Mouse (Mus musculus) fibroblast of lung, adult 2 months (primary cell): ENCODE data around the gene Cldn2.

Experiments
- DNase-seq: peaks from one replicate; pipeline ENCODE4 v3.0.0-alpha.2; 2011; ENCODE audit warnings: low read depth

Cldn2 gene

GRCm38 (mm10) chrX:139807391-139807790, 6.8 kb downstream of the Cldn2 start:
- DNase-seq: no peak

- DNase-seq: peak; percentile 42
Measured at GRCm38 (mm10) chrX:139808085-139808484, 7.5 kb downstream of the Cldn2 start.

GRCm38 (mm10) chrX:139808501-139808900, 7.9 kb downstream of the Cldn2 start:
- no peak for DNase-seq

GRCm38 (mm10) chrX:139812636-139813298, 12.1 kb downstream of the Cldn2 start:
- DNase-seq: no peak

- DNase-seq: no peak
Measured at GRCm38 (mm10) chrX:139813299-139814002, 12.8 kb downstream of the Cldn2 start.

GRCm38 (mm10) chrX:139814018-139814635, 13.5 kb downstream of the Cldn2 start:
- DNase-seq: no peak

GRCm38 (mm10) chrX:139815201-139815600, 14.6 kb downstream of the Cldn2 start:
- no peak for DNase-seq

GRCm38 (mm10) chrX:139825402-139825801, 24.8 kb downstream of the Cldn2 start:
- DNase-seq: no peak

GRCm38 (mm10) chrX:139826926-139827325, 26.3 kb downstream of the Cldn2 start:
- no peak for DNase-seq

GRCm38 (mm10) chrX:139828363-139829092, 27.9 kb downstream of the Cldn2 start:
- DNase-seq: no peak

- no peak for DNase-seq
Measured at GRCm38 (mm10) chrX:139832464-139832863, 31.8 kb downstream of the Cldn2 start.

- no peak for DNase-seq
Measured at GRCm38 (mm10) chrX:139839057-139839456, 38.4 kb downstream of the Cldn2 start.

GRCm38 (mm10) chrX:139841091-139841490, 40.5 kb downstream of the Cldn2 start:
- no peak for DNase-seq

- DNase-seq: no peak
Measured at GRCm38 (mm10) chrX:139854795-139855194, 54.2 kb downstream of the Cldn2 start.

GRCm38 (mm10) chrX:139859402-139859801, 58.8 kb downstream of the Cldn2 start:
- DNase-seq: no peak
